Mouse (Mus musculus) thymus, adult 2 months (tissue): Measurements from ENCODE around the gene Cacna2d3.

Experiments used
- CTCF ChIP-seq: fragments of 200-500 bp; IDR thresholded peaks from 2 replicates; pipeline ENCODE4 v1.5.1; 2012; ENCODE audit warnings: mild to moderate bottlenecking, control low read depth, low read length, moderate library complexity, borderline replicate concordance; ENCODE audit not compliant: control insufficient read depth, poor library complexity, insufficient read depth; ENCODE audit errors: extremely low read depth
- POLR2A ChIP-seq: fragments of 200-500 bp; IDR thresholded peaks from 2 replicates; pipeline ENCODE4 v1.6.1; 2012; ENCODE audit warnings: mild to moderate bottlenecking, low read length, control low read depth, moderate library complexity; ENCODE audit not compliant: control insufficient read depth, poor library complexity, insufficient read depth; ENCODE audit errors: extremely low read depth

- no peak for TF ChIP-seq CTCF
- no peak for TF ChIP-seq POLR2A
Observed at GRCm38 (mm10) chr14:28959042-28959441, 762.6 kb downstream of the Cacna2d3 start.
